29 mouse cellular contexts compared by ENCODE assay signal in genomic region chr12:16872006-16872405, GRCm38 (mm10).
"Had no signal": no experiment of that assay in that cellular context is flagged by ENCODE, and none has a peak within 500 bp of the region (broad histone marks: within the 10 kb centered on the region; RNA-seq: fewer than 3 reads in every experiment).

No protein-coding gene starts in this region.

- H3K4me3 ChIP-seq: limb, embryonic 10.5 days; limb, embryonic 12.5 days; limb, embryonic 13.5 days; limb, embryonic 15.5 days; liver, embryonic 12.5 days; liver, embryonic 13.5 days; liver, embryonic 15.5 days; lung, embryonic 15.5 days; megakaryocyte, embryonic 14.5 days; midbrain, embryonic 10.5 days; midbrain, embryonic 12.5 days; midbrain, embryonic 13.5 days; midbrain, embryonic 15.5 days; myocyte had no signal

- H3K4me1 ChIP-seq: midbrain, embryonic 15.5 days had no signal

- H3K4me2 ChIP-seq: limb, embryonic 12.5 days; limb, embryonic 13.5 days; limb, embryonic 15.5 days; liver, embryonic 11.5 days; liver, embryonic 12.5 days; liver, embryonic 13.5 days; liver, embryonic 15.5 days; lung, embryonic 14.5 days; lung, embryonic 15.5 days; midbrain, embryonic 11.5 days; midbrain, embryonic 12.5 days; midbrain, embryonic 13.5 days; midbrain, embryonic 15.5 days had no signal

- H3K36me3 ChIP-seq: limb, embryonic 10.5 days; limb, embryonic 12.5 days; limb, embryonic 13.5 days; limb, embryonic 15.5 days; liver, embryonic 12.5 days; liver, embryonic 13.5 days; liver, embryonic 15.5 days; lung, embryonic 15.5 days; midbrain, embryonic 10.5 days; midbrain, embryonic 12.5 days; midbrain, embryonic 13.5 days; midbrain, embryonic 15.5 days had no signal

- DNase-seq: left cerebral cortex, postnatal 4 days; liver; liver, embryonic 13.5 days; liver, postnatal 0 days; lung, adult 18-20 months; lung, adult 2 months; lung, embryonic 14.5 days; lung, postnatal 10 days; lung, postnatal 14 days; lung, postnatal 36 days; lung, postnatal 4 days; midbrain, embryonic 14.5 days had no signal

- H3K27ac ChIP-seq: limb, embryonic 12.5 days; limb, embryonic 13.5 days; limb, embryonic 15.5 days; liver, embryonic 12.5 days; liver, embryonic 13.5 days; liver, embryonic 14.5 days; liver, embryonic 15.5 days; macrophage; midbrain, embryonic 10.5 days; midbrain, embryonic 12.5 days; midbrain, embryonic 13.5 days; midbrain, embryonic 15.5 days had no signal

- H3K9me3 ChIP-seq: limb, embryonic 10.5 days; limb, embryonic 13.5 days; limb, embryonic 15.5 days; liver, embryonic 12.5 days; liver, embryonic 13.5 days; liver, embryonic 15.5 days; lung, embryonic 15.5 days; midbrain, embryonic 10.5 days; midbrain, embryonic 12.5 days; midbrain, embryonic 13.5 days; midbrain, embryonic 15.5 days had no signal

- H3K27me3 ChIP-seq: limb, embryonic 12.5 days; limb, embryonic 13.5 days; limb, embryonic 15.5 days; liver, embryonic 13.5 days; liver, embryonic 15.5 days; lung, embryonic 15.5 days; midbrain, embryonic 12.5 days; midbrain, embryonic 13.5 days; midbrain, embryonic 15.5 days had no signal

- H3K9ac ChIP-seq: limb, embryonic 12.5 days; limb, embryonic 13.5 days; limb, embryonic 15.5 days; liver, embryonic 12.5 days; liver, embryonic 13.5 days; liver, embryonic 14.5 days; liver, embryonic 15.5 days; liver, postnatal 0 days; lung, embryonic 14.5 days; lung, embryonic 15.5 days; midbrain, embryonic 12.5 days; midbrain, embryonic 13.5 days; midbrain, embryonic 15.5 days had no signal
